Mouse (Mus musculus) 416B (cell line): ENCODE results near the gene Lrguk.

Experiments used
- DNase-seq: peaks from one replicate; pipeline ENCODE4 v3.0.0; 2011; ENCODE audit warnings: low read depth

The Lrguk gene

GRCm38 (mm10) chr6:34176111-34176863 is 147.0 kb downstream of the Lrguk start:
- DNase-seq = peak; percentile 60

GRCm38 (mm10) chr6:34176864-34177247 is 147.6 kb downstream of the Lrguk start, which contains the start of gene Slc35b4:
TSS of gene Slc35b4 (minus strand) at chr6:34177111.
- peak; percentile 98 for DNase-seq

- no peak for DNase-seq
These were observed 149.8 kb downstream of the Lrguk start for GRCm38 (mm10) chr6:34179007-34179406.

- DNase-seq = no peak
These were observed 150.7 kb downstream of the Lrguk start for GRCm38 (mm10) chr6:34179911-34180310.

- DNase-seq = no peak
These were observed 152.7 kb downstream of the Lrguk start for GRCm38 (mm10) chr6:34181961-34182360.

- no peak for DNase-seq
These were observed 154.1 kb downstream of the Lrguk start for GRCm38 (mm10) chr6:34183326-34183725.
